Mouse (Mus musculus): Measurements from ENCODE around the gene Ipp.

The Ipp gene

GRCm38 (mm10) chr4:116557306-116558121 is 50.2 kb downstream of the Ipp start, which contains the start of gene Gpbp1l1:
TSS of gene Gpbp1l1 (plus strand) at chr4:116557658.
- DNase-seq (ENCODE audit: low spot score): peak; percentile 98

GRCm38 (mm10) chr4:116558151-116558882 is 51.0 kb downstream of the Ipp start:
- no peak for DNase-seq (ENCODE audit: low spot score)
